Mouse (Mus musculus): ENCODE data around the gene Nccrp1. TPM values are rescaled to one million over a fixed set of nuclear protein-coding genes. Genes with fewer than 3 reads are reported as not detected.
A peak's percentile ranks its signal among the peaks of the same experiment; 100 is the strongest.

The Nccrp1 gene
- total RNA-seq, 2 experiments from 2014 or later: not detected

GRCm38 (mm10) chr7:28570982-28571682, 24.1 kb upstream of the Nccrp1 start:
- intact Hi-C loops (cut with DNase I): no loop called here
- DNase-seq (ENCODE audit: low spot score): no peak

- intact Hi-C loops (cut with DNase I): no loop called here
- no peak for DNase-seq (ENCODE audit: low spot score)
Measured at GRCm38 (mm10) chr7:28570291-28570981, 23.4 kb upstream of the Nccrp1 start.

- intact Hi-C loops (cut with DNase I): loop anchor here (1.0 kb wide), 1 partner anchor 33 kb away; no protein-coding TSS in a partner anchor
Measured at GRCm38 (mm10) chr7:28568253-28568652, 21.2 kb upstream of the Nccrp1 start.

GRCm38 (mm10) chr7:28567539-28567938, 20.5 kb upstream of the Nccrp1 start:
- no peak for DNase-seq (ENCODE audit: low spot score)
- intact Hi-C loops (cut with DNase I): no loop called here

More at GRCm38 (mm10) chr7:28568253-28568652, 21.2 kb upstream of the Nccrp1 start:
- peak; percentile 25 for DNase-seq (ENCODE audit: low spot score)

GRCm38 (mm10) chr7:28565407-28565806, 18.4 kb upstream of the Nccrp1 start:
- intact Hi-C loops (cut with DNase I): no loop called here
- no peak for DNase-seq (ENCODE audit: low spot score)

GRCm38 (mm10) chr7:28562951-28563350, 15.9 kb upstream of the Nccrp1 start:
- intact Hi-C loops (cut with DNase I): no loop called here
- no peak for DNase-seq (ENCODE audit: low spot score)

- intact Hi-C loops (cut with DNase I): no loop called here
- DNase-seq (ENCODE audit: low spot score): no peak
Measured at GRCm38 (mm10) chr7:28562371-28562770, 15.3 kb upstream of the Nccrp1 start.

GRCm38 (mm10) chr7:28561967-28562366, 14.9 kb upstream of the Nccrp1 start:
- intact Hi-C loops (cut with DNase I): no loop called here
- DNase-seq (ENCODE audit: low spot score): no peak

GRCm38 (mm10) chr7:28560856-28561255, 13.8 kb upstream of the Nccrp1 start:
- intact Hi-C loops (cut with DNase I): no loop called here
- DNase-seq (ENCODE audit: low spot score): no peak

- peak; percentile 44 for DNase-seq (ENCODE audit: low spot score)
- intact Hi-C loops (cut with DNase I): no loop called here
Measured at GRCm38 (mm10) chr7:28558486-28558885, 11.4 kb upstream of the Nccrp1 start.

- intact Hi-C loops (cut with DNase I): no loop called here
- no peak for DNase-seq (ENCODE audit: low spot score)
Measured at GRCm38 (mm10) chr7:28557708-28558107, 10.7 kb upstream of the Nccrp1 start.

- intact Hi-C loops (cut with DNase I): no loop called here
- DNase-seq (ENCODE audit: low spot score): no peak
Measured at GRCm38 (mm10) chr7:28557069-28557468, 10.0 kb upstream of the Nccrp1 start.

GRCm38 (mm10) chr7:28555939-28556535, 9.0 kb upstream of the Nccrp1 start:
- intact Hi-C loops (cut with DNase I): no loop called here
- no peak for DNase-seq (ENCODE audit: low spot score)

GRCm38 (mm10) chr7:28553076-28553475, 6.0 kb upstream of the Nccrp1 start:
- no peak for DNase-seq (ENCODE audit: low spot score)
- intact Hi-C loops (cut with DNase I): no loop called here

- DNase-seq (ENCODE audit: low spot score): no peak
- intact Hi-C loops (cut with DNase I): no loop called here
Measured at GRCm38 (mm10) chr7:28547628-28548027, 574 bp upstream of the Nccrp1 start.

GRCm38 (mm10) chr7:28546649-28547048, 405 bp downstream of the Nccrp1 start:
- DNase-seq (ENCODE audit: low spot score): no peak
- intact Hi-C loops (cut with DNase I): no loop called here

- intact Hi-C loops (cut with DNase I): no loop called here
- DNase-seq (ENCODE audit: low spot score): no peak
Measured at GRCm38 (mm10) chr7:28545891-28546210, 1.2 kb downstream of the Nccrp1 start.

- no peak for DNase-seq (ENCODE audit: low spot score)
- intact Hi-C loops (cut with DNase I): no loop called here
Measured at GRCm38 (mm10) chr7:28545048-28545890, 1.8 kb downstream of the Nccrp1 start.

- intact Hi-C loops (cut with DNase I): no loop called here
- no peak for DNase-seq (ENCODE audit: low spot score)
Measured at GRCm38 (mm10) chr7:28544051-28544601, 2.9 kb downstream of the Nccrp1 start.

GRCm38 (mm10) chr7:28540526-28540925, 6.5 kb downstream of the Nccrp1 start, which contains the start of gene Sycn:
Gene Sycn (plus strand): TSS chr7:28540885.
- no peak for DNase-seq (ENCODE audit: low spot score)
- intact Hi-C loops (cut with DNase I): no loop called here
